Mouse (Mus musculus) ES-Bruce4 (cell line): ENCODE data around the gene Bod1.

Experiments
- CTCF ChIP-seq: IDR thresholded peaks from one replicate; pipeline ENCODE4 v1.8.1; 2011; ENCODE audit warnings: low read depth, low read length
- EP300 ChIP-seq: IDR thresholded peaks from 2 replicates; pipeline ENCODE4 v1.6.1; 2011; ENCODE audit warnings: low read depth, low read length; ENCODE audit not compliant: insufficient read depth

- TF ChIP-seq CTCF (no peak), EP300 (no peak)
These were observed 36.1 kb upstream of the Bod1 start for GRCm38 (mm10) chr11:31707771-31708170.
